Mouse (Mus musculus) CD4-positive naive resting alpha-beta T cell, adult 57 days (primary cell): ENCODE measurements around the gene Vmn1r224. TPM values are rescaled to one million over a fixed set of nuclear protein-coding genes. Genes with fewer than 3 reads are reported as not detected.

ENCODE experiments used
- total RNA-seq: library from RNA; stranded (reverse); gene quantifications from one replicate; pipeline ENCODE4 v1.2.4, GENCODE M21; 2023

Gene Vmn1r224
- not detected for total RNA-seq

DNA sequence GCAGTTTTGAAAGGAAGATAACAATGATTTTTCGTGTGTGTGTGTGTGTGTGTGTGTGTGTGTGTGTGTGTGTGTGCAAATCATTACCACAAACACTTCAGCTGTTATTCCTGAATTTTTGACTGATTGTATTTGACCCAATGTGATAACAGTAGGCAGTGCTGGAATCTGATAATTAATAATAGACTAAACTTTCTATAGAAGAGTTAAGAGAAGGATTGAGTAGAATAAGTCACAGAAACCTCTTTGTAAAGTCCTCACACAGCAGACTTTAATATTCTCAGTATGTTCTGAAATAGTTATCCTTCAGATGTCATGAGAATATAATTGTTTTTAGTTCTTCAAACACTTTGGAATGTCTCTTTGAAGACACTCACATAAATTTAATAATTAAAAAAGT, at the start of gene Vmn1r224:
Vmn1r224 (plus strand) TSS at position 301 of the 400 bp plus-strand sequence.

Other genes starting within 250 kb of the Vmn1r224 start
- not detected for gene Fpr-rs6, start 231.0 kb upstream of the Vmn1r224 start, total RNA-seq
- not detected for gene Vmn2r105, start 179.1 kb upstream of the Vmn1r224 start, total RNA-seq
- gene Vmn2r106, start 128.6 kb upstream of the Vmn1r224 start, total RNA-seq = not detected
- not detected for gene Vmn2r107, start 68.9 kb upstream of the Vmn1r224 start, total RNA-seq
- gene Vmn2r108, start 67.2 kb downstream of the Vmn1r224 start, total RNA-seq = not detected
- not detected for gene Vmn1r225, start 84.0 kb downstream of the Vmn1r224 start, total RNA-seq
- not detected for gene Vmn2r109, start 150.6 kb downstream of the Vmn1r224 start, total RNA-seq
- gene Vmn2r110, start 182.3 kb downstream of the Vmn1r224 start, total RNA-seq = not detected
- gene Fpr-rs3, start 210.7 kb downstream of the Vmn1r224 start, total RNA-seq = not detected